Comparison of ENCODE assay signal across 34 mouse cellular contexts in the genomic region with DNA sequence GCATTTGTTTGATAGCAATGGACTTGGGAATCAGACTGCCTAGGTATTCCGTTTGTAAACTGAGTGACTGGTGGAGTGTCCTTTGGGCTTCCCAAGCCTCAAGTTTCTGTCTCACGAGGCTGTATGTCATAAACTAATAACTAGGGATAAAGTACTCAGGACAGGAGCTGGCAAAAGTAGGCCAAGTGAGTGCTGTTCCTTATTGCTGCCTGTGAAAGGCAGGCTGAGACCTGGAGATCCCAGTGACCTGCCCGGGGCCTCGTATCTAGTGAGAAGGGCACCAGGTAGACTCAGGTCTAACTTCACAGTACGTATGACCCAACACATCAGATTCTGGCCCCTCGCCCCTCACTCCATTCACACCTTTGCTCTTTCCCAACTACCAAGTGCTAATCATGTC. TPM values are rescaled to one million over a fixed set of nuclear protein-coding genes. Genes with fewer than 3 reads are reported as not detected.
"Had no signal": no experiment of that assay in that cellular context is flagged by ENCODE, and none has a peak within 500 bp of the region (broad histone marks: within the 10 kb centered on the region; RNA-seq: fewer than 3 reads in every experiment).

No protein-coding gene starts in this region.

- H3K27ac ChIP-seq: limb, embryonic 10.5 days; limb, embryonic 12.5 days; limb, embryonic 13.5 days; limb, embryonic 15.5 days; liver, embryonic 12.5 days; liver, embryonic 13.5 days; liver, embryonic 14.5 days; liver, embryonic 15.5 days; lung, embryonic 15.5 days; macrophage; midbrain, embryonic 10.5 days; midbrain, embryonic 12.5 days; midbrain, embryonic 13.5 days; midbrain, embryonic 15.5 days; neural tube, embryonic 12.5 days had no signal

- H3K9me3 ChIP-seq: limb, embryonic 10.5 days; limb, embryonic 12.5 days; limb, embryonic 13.5 days; limb, embryonic 15.5 days; liver, embryonic 12.5 days; liver, embryonic 13.5 days; liver, embryonic 15.5 days; lung, embryonic 15.5 days; megakaryocyte, embryonic 14.5 days; midbrain, embryonic 10.5 days; midbrain, embryonic 12.5 days; midbrain, embryonic 13.5 days; midbrain, embryonic 15.5 days; neural tube, embryonic 12.5 days had no signal

- H3K36me3 ChIP-seq: limb, embryonic 10.5 days; limb, embryonic 12.5 days; limb, embryonic 13.5 days; limb, embryonic 15.5 days; liver, embryonic 12.5 days; liver, embryonic 13.5 days; liver, embryonic 15.5 days; lung, embryonic 15.5 days; midbrain, embryonic 10.5 days; midbrain, embryonic 12.5 days; midbrain, embryonic 13.5 days; midbrain, embryonic 15.5 days; neural tube, embryonic 12.5 days had no signal

- H3K4me3 ChIP-seq: limb, embryonic 10.5 days; limb, embryonic 12.5 days; limb, embryonic 13.5 days; limb, embryonic 15.5 days; liver, embryonic 12.5 days; liver, embryonic 13.5 days; liver, embryonic 15.5 days; lung, embryonic 15.5 days; megakaryocyte, embryonic 14.5 days; midbrain, embryonic 10.5 days; midbrain, embryonic 12.5 days; midbrain, embryonic 13.5 days; midbrain, embryonic 15.5 days; myocyte; neural tube, embryonic 12.5 days had no signal

- H3K9ac ChIP-seq: limb, embryonic 12.5 days; limb, embryonic 13.5 days; limb, embryonic 15.5 days; liver, embryonic 12.5 days; liver, embryonic 13.5 days; liver, embryonic 14.5 days; liver, embryonic 15.5 days; liver, postnatal 0 days; lung, embryonic 14.5 days; lung, embryonic 15.5 days; midbrain, embryonic 12.5 days; midbrain, embryonic 13.5 days; midbrain, embryonic 15.5 days; neural tube, embryonic 12.5 days had no signal

- H3K4me2 ChIP-seq: limb, embryonic 12.5 days; limb, embryonic 13.5 days; limb, embryonic 15.5 days; liver, embryonic 11.5 days; liver, embryonic 12.5 days; liver, embryonic 13.5 days; liver, embryonic 15.5 days; lung, embryonic 14.5 days; lung, embryonic 15.5 days; midbrain, embryonic 11.5 days; midbrain, embryonic 12.5 days; midbrain, embryonic 13.5 days; midbrain, embryonic 15.5 days; neural tube, embryonic 12.5 days had no signal

- ATAC-seq: liver, embryonic 12.5 days; liver, postnatal 0 days; lung, postnatal 0 days; midbrain, embryonic 13.5 days; midbrain, embryonic 15.5 days; midbrain, embryonic 16.5 days had no signal

- DNase-seq: left cerebral cortex, postnatal 4 days; liver; liver, embryonic 13.5 days; liver, postnatal 0 days; lung, adult 18-20 months; lung, embryonic 14.5 days; lung, postnatal 10 days; lung, postnatal 14 days; lung, postnatal 36 days; lung, postnatal 4 days; midbrain, embryonic 14.5 days had no signal

RNA-seq across cellular contexts. Expression of a gene that starts 54.1 kb away (rescaled TPM):
- polyA plus RNA-seq: liver, adult 2 months; liver, embryonic 12.5 days; liver, embryonic 13.5 days; liver, embryonic 14.5 days; liver, embryonic 15.5 days; liver, embryonic 16.5 days; lung, embryonic 14.5 days; lung, embryonic 15.5 days; lung, postnatal 0 days; macrophage; midbrain, embryonic 11.5 days; midbrain, embryonic 12.5 days; myocyte; neural tube, embryonic 11.5 days had no signal
